Mouse (Mus musculus) left cerebral cortex, adult 2 months (tissue): Measurements from ENCODE around the gene Tmem59l. TPM values are rescaled to one million over a fixed set of nuclear protein-coding genes. Genes with fewer than 3 reads are reported as not detected.
A peak's percentile ranks its signal among the peaks of the same experiment; 100 is the strongest.

Experiments used
- DNase-seq, 2 experiments: peaks; one replicate each; pipeline ENCODE4 v3.0.0; 2021 to 2022; ENCODE audit warnings: low spot score in 2 of 2, mixed read lengths in 1 of 2; ENCODE audit errors: extremely low spot score in 1 of 2
- H3K27ac ChIP-seq: fragments of 200-600 bp; 2 replicates; pipeline ENCODE4 v1.8.1; 2022
- H3K4me3 ChIP-seq: fragments of 200-600 bp; 2 replicates; pipeline ENCODE4 v1.8.1; 2022
- CTCF ChIP-seq: fragments of 200-600 bp; IDR thresholded peaks from 2 replicates; pipeline ENCODE4 v1.8.1; 2022; ENCODE audit warnings: antibody characterized with exemption, mild to moderate bottlenecking, moderate library complexity
- intact Hi-C: fragments of 180-260 bp; cut with DNase I; formaldehyde crosslinking; loops from one replicate; pipeline ENCODE4 v1.15.1; 2025
- total RNA-seq, 2 experiments: library from RNA; stranded (reverse); gene quantifications; 2 replicates each; pipeline ENCODE4 v1.2.3; 2021

Gene Tmem59l
- total RNA-seq, 2 experiments from 2014 or later, result 295 to 302 TPM

DNA sequence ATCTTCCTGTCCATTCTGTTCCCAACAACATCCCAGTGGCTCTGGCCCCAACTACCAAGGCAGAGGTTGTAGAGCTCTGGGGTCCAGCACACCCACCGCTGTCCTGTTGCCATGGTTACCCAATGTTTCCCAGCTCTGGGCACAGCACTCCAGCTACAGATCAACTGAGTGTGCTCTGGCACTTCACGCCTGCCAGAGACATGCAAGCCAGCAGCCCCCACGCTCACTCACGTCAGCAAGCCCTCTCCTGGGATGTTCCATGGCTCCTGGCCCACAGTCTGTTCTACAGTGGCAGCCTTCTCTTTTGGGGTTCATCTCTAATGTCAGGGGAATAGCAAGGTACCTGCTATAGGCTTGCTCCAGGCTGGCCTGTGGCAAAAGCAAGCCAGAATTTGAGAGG lies 23.9 kb downstream of the Tmem59l start:
- intact Hi-C loops, result loop anchor here (2.0 kb wide), 1 partner anchor 45 kb away; no protein-coding TSS in a partner anchor
- Histone ChIP-seq H3K4me3 (no peak overlapping the region), H3K27ac (peak overlapping the region; percentile 80)
- peak; percentile 53 to 69 for DNase-seq
- no peak for TF ChIP-seq CTCF

DNA sequence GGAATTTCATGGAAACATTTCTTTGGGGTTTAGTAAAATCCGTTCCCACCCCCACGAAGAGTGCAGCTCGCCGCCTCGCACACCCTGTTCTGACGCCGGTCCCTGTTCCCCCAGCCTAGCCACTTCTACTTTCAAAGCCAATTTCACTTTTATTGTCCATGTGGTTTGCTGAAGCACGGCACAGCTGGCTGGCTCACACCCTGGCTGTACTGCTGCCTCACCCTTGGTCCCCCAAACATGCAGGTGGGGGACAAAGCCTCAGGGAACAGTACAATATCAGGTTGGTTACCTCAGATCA lies 24.7 kb downstream of the Tmem59l start:
- no peak for DNase-seq
- Histone ChIP-seq H3K27ac (peak overlapping the region; percentile 80), H3K4me3 (no peak overlapping the region)
- TF ChIP-seq CTCF, result no peak
- intact Hi-C loops, result loop anchor here (2.0 kb wide), 1 partner anchor 44 kb away; no protein-coding TSS in a partner anchor

DNA sequence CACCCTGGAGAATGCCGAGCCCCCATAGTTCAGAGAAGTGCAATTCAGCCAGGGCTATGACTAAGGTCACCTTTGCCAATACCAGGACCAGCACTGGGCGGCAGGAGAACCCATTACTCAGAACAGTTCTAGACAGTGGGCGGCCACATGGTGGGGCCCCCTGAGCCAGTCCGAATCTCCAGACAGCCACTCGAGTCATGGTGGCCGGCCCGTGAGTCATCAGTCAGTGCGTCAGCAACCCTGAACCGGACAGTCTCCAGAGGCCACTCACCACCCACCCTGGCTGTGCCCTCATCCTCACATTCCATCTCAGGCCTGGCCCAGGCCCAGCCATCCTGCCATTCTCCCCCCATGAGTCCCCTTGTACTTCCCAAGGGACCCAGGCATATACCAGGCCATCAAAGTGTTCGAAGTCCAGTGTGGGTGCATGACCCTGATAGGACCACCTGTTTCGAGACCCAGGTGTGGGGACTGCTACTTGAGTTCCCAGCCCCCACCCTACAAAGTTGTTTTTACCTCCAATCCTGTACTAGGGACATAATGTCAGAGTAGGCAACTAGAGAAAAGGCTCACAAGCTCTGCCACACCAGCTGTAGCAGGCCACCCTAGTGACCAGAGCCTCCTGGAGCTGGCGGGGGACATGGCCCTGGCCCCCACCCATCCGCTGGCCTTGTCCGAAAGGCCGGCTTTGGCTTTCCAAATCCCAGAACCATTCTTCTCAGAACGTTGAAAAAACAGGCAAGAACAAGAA lies 25.2 kb downstream of the Tmem59l start:
- intact Hi-C loops, result loop anchor here (2.0 kb wide), 1 partner anchor 43 kb away; no protein-coding TSS in a partner anchor
- H3K27ac ChIP-seq, result peak overlapping the region; percentile 80
- no peak for DNase-seq
- TF ChIP-seq CTCF, result no peak
- no peak overlapping the region for H3K4me3 ChIP-seq

DNA sequence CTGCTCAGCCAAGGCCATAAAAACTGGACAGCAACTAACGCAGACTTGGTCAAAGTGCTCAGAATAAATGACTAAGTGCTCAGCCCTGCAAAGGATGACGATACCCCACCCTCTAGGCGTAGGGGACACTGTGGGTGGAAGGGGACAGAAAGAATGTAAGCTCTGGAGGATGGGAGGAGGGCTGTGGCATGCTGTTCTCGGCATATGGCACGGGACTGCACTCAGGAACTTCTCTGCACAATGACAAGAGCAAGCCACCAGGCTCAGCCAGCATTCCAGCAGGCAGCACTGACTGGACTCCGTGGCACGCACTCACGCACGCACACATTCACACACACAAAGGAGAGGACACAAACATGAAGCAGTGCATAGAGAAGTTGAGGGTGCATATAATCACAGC lies 26.6 kb downstream of the Tmem59l start:
- peak overlapping the region; percentile 32; the same call in 1 of the 2 replicates for H3K27ac ChIP-seq
- intact Hi-C loops, result no loop called here
- no peak for TF ChIP-seq CTCF
- no peak for DNase-seq
- H3K4me3 ChIP-seq, result no peak overlapping the region

DNA sequence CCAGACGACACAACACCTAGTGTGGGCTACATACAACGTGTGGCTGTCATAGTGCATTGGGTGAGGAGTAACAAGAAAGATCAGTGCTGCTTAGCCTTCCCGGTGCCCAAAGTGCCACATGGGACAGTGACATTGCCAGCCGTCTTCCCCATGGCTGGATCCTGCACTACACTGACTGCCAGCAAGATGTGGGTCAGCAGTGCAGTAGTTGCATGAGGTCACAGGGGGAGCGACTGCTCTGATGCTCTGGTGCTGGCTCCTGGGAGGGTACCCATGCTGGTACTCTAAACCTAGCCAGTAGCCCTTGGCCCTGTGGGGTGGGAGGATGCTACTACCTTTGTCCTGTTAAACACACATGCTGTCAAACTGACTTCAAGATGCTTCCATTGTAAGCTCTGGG lies 27.0 kb downstream of the Tmem59l start:
- Histone ChIP-seq H3K27ac (peak overlapping the region; percentile 32; the same call in 1 of the 2 replicates), H3K4me3 (no peak overlapping the region)
- TF ChIP-seq CTCF, result no peak
- intact Hi-C loops, result no loop called here
- no peak for DNase-seq

DNA sequence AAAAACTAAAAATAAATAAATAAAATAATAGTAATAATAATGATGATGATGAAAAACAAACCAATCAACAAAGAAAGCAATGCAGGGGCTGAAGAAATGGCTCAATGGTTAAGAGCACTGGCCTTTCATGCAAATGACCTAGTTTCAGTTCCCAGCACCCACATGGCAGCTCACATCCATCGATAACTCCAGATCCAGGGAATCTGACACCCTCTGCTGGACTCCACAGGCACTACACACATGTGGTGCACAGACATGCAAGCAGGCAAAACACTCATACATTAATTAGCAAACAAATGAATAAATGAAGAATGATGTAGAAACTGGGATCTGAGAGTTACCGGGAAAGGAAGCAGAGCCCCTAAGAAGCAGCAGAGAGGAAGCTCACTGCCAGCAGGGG lies 27.5 kb downstream of the Tmem59l start:
- peak; percentile 12 for TF ChIP-seq CTCF
- no peak overlapping the region for H3K4me3 ChIP-seq
- DNase-seq, result no peak
- intact Hi-C loops, result no loop called here
- no peak overlapping the region for H3K27ac ChIP-seq

DNA sequence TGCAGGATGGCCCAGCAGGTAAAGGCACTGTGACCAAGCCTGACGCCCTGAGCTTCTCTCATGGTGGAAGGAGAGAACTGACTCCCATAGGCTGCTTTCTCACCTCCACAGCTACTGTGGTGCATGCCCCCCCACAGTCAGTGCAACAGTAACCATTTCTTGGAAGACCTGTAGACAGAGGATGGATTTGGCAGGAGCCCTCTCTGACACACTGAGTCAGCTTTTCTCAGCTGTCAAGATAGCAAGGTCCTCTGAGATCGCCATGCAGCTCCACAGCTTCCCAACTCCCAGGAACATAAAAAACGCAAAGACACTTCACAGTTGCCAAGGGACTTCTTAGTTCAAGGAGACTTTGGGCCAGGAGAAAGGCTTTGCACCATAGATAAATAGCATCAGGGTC lies 28.7 kb downstream of the Tmem59l start:
- Histone ChIP-seq H3K4me3 (no peak overlapping the region), H3K27ac (no peak overlapping the region)
- intact Hi-C loops, result no loop called here
- DNase-seq, result no peak
- no peak for TF ChIP-seq CTCF

DNA sequence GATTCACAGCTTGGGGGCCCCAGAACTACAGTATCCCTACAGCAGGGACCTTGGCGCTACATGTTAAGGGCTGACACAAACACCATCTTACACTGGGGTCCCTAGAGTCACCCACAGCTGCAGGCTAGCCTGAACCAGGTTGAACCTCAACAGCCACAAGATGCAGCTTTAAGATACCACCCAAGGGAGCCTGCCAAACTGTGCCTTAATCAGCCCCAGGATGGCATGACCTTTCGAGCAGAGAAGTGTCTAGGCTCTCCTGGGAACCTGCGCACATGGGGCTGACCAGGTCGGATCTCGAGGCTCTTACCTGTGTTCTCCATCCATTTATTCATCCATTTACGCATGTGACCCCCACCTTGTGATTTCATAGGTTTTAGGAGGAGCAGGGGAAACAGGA lies 29.3 kb downstream of the Tmem59l start:
- Histone ChIP-seq H3K4me3 (no peak overlapping the region), H3K27ac (no peak overlapping the region)
- no peak for DNase-seq
- intact Hi-C loops, result no loop called here
- TF ChIP-seq CTCF, result no peak

DNA sequence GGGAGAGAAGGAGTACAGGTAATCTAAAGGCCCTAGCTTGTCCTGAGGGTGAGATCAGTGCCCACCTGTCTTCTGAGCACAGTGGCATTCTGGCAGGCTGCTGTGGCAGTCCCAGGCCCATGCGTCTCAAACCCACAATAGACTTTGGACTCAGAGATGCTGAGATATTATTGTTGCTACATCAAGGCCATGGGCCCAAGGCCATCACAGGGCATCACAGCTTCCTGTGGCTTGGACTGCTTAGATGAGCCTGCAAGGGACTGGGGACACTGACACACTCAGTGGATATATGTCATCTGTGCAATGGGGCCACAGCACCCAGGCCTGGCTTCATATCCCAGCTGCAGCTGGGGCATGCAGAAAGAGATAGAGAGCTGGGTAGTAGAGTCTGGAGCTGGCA lies 30.2 kb downstream of the Tmem59l start:
- TF ChIP-seq CTCF, result no peak
- no peak for DNase-seq
- no peak overlapping the region for H3K4me3 ChIP-seq
- H3K27ac ChIP-seq, result no peak overlapping the region
- intact Hi-C loops, result no loop called here

DNA sequence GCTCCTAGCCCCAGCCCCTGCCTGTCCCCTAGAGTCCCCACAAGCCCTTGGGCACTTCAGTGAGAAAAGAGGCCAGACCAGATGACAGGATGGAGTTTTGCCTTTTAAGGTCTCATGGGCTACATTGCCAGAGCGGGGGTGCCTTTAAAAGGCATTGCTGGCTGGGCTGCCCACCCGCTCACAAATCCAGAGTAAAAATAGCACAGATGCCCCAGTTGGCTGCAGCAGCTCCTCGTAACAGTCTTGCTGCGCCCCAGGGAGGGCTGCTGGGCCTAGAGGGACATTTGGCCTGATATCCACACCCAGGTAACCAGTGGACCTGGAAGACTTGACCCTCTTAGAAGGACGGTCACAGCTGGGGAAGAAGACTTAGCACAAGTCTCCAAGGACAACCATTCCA lies 33.3 kb downstream of the Tmem59l start:
- peak in 1 of 2 experiments; percentile 53 for DNase-seq
- no peak for TF ChIP-seq CTCF
- no peak overlapping the region for H3K4me3 ChIP-seq
- intact Hi-C loops, result no loop called here
- H3K27ac ChIP-seq, result peak overlapping the region; percentile 85

GRCm38 (mm10) chr8:70452196-70452966 lies 34.8 kb downstream of the Tmem59l start:
- intact Hi-C loops, result no loop called here
- no peak for DNase-seq
- H3K4me3 ChIP-seq, result no peak overlapping the region
- TF ChIP-seq CTCF, result no peak
- H3K27ac ChIP-seq, result peak overlapping the region; percentile 85

- no peak; the same call in 1 of the 2 replicates for TF ChIP-seq CTCF
- H3K27ac ChIP-seq, result no peak overlapping the region
- intact Hi-C loops, result loop anchor here (5.0 kb wide), 1 partner anchor 54 kb away; no protein-coding TSS in a partner anchor
Observed at GRCm38 (mm10) chr8:70447639-70448420, 39.3 kb downstream of the Tmem59l start.

More at GRCm38 (mm10) chr8:70447639-70448420, 39.3 kb downstream of the Tmem59l start:
- peak in 1 of 2 experiments; percentile 44 for DNase-seq
- H3K4me3 ChIP-seq, result no peak overlapping the region
